Mouse (Mus musculus) MEL (cell line): ENCODE measurements around the gene Abhd10. TPM values are rescaled to one million over a fixed set of nuclear protein-coding genes. Genes with fewer than 3 reads are reported as not detected.

Source experiments
- DNase-seq: peaks from one replicate; pipeline ENCODE4 v3.0.0; 2011; ENCODE audit warnings: low read depth, low spot score
- H3K27ac ChIP-seq: 2 replicates; pipeline ENCODE4 v1.5.1; 2012; ENCODE audit warnings: low read depth, mild to moderate bottlenecking, control low read depth, low read length, moderate library complexity; ENCODE audit not compliant: control insufficient read depth
- H3K27me3 ChIP-seq, 2 experiments: fragments of 150-350 bp in 1 of 2; sonication (generic) in 1 of 2; 2 replicates each; pipeline ENCODE4 v1.6.1; 2012; ENCODE audit warnings: low read length in 2 of 2, mild to moderate bottlenecking in 2 of 2, improper control_type of control experiment in 1 of 2, moderate library complexity in 1 of 2; ENCODE audit not compliant: insufficient read depth in 2 of 2, control insufficient read depth in 1 of 2
- H3K36me3 ChIP-seq, 2 experiments: 2 replicates each; pipeline ENCODE4 v1.6.1; 2012 to 2014; ENCODE audit warnings: low read length in 2 of 2, improper control_type of control experiment in 1 of 2, inconsistent platforms in 1 of 2, mild to moderate bottlenecking in 1 of 2; ENCODE audit not compliant: insufficient read depth in 2 of 2, control insufficient read depth in 1 of 2
- H3K4me1 ChIP-seq, 2 experiments: fragments of 150-350 bp in 1 of 2; sonication (generic) in 1 of 2; 2 replicates each; pipeline ENCODE4 v1.6.1; 2012; ENCODE audit warnings: low read length in 2 of 2, improper control_type of control experiment in 1 of 2, mild to moderate bottlenecking in 1 of 2; ENCODE audit not compliant: insufficient read depth in 2 of 2, control insufficient read depth in 1 of 2
- H3K4me3 ChIP-seq, 2 experiments: fragments of 150-350 bp in 1 of 2; sonication (generic) in 1 of 2; 2 replicates each; pipeline ENCODE4 v1.5.1; 2012; ENCODE audit warnings: low read depth in 2 of 2, low read length in 2 of 2, mild to moderate bottlenecking in 2 of 2, moderate library complexity in 2 of 2, control low read depth in 1 of 2, improper control_type of control experiment in 1 of 2; ENCODE audit not compliant: control insufficient read depth in 1 of 2, insufficient read depth in 1 of 2
- H3K79me2 ChIP-seq: 2 replicates; pipeline ENCODE4 v1.6.1; 2012; ENCODE audit warnings: mild to moderate bottlenecking, low read length, moderate library complexity; ENCODE audit not compliant: control insufficient read depth, poor library complexity, insufficient read depth
- H3K9ac ChIP-seq: 2 replicates; pipeline ENCODE4 v1.6.1; 2012; ENCODE audit warnings: low read depth, mild to moderate bottlenecking, control low read depth, low read length, moderate library complexity; ENCODE audit not compliant: control insufficient read depth, poor library complexity, severe bottlenecking
- H3K9me3 ChIP-seq: fragments of 150-350 bp; sonication (generic); replicated peaks from 2 replicates; pipeline ENCODE4 v1.6.1; 2012; ENCODE audit warnings: mild to moderate bottlenecking, low read length, improper control_type of control experiment, moderate library complexity; ENCODE audit not compliant: insufficient read depth
- BHLHE40 ChIP-seq: IDR thresholded peaks from 2 replicates; pipeline ENCODE4 v1.6.1; 2012; ENCODE audit warnings: low read depth, mild to moderate bottlenecking, inconsistent platforms, low read length, improper control_type of control experiment, borderline replicate concordance
- CHD2 ChIP-seq: IDR thresholded peaks from 2 replicates; pipeline ENCODE4 v1.6.1; 2011; ENCODE audit warnings: low read length, improper control_type of control experiment
- E2F4 ChIP-seq: IDR thresholded peaks from 2 replicates; pipeline ENCODE4 v1.6.1; 2011; ENCODE audit warnings: low read depth, low read length, improper control_type of control experiment, borderline replicate concordance
- GABPA ChIP-seq: IDR thresholded peaks from 2 replicates; pipeline ENCODE4 v1.6.1; 2012; ENCODE audit warnings: low read depth, mild to moderate bottlenecking, inconsistent platforms, low read length, improper control_type of control experiment, moderate library complexity
- GATA1 ChIP-seq: IDR thresholded peaks from 2 replicates; pipeline ENCODE4 v1.6.1; 2011; ENCODE audit warnings: low read depth, low read length, improper control_type of control experiment
- HCFC1 ChIP-seq: IDR thresholded peaks from 2 replicates; pipeline ENCODE4 v1.6.1; 2012; ENCODE audit warnings: low read depth, mild to moderate bottlenecking, inconsistent platforms, low read length, improper control_type of control experiment, moderate library complexity
- JUND ChIP-seq: IDR thresholded peaks from 2 replicates; pipeline ENCODE4 v1.6.1; 2011; ENCODE audit warnings: low read depth, mild to moderate bottlenecking, improper control_type of control experiment, low read length
- KAT2A ChIP-seq: conservative IDR thresholded peaks from 2 replicates; pipeline ENCODE4 v1.6.1; 2012; ENCODE audit warnings: low read depth, low read length, improper control_type of control experiment, inconsistent platforms
- MAX ChIP-seq: IDR thresholded peaks from 2 replicates; pipeline ENCODE4 v1.6.1; 2011; ENCODE audit warnings: low read length, improper control_type of control experiment
- NRF1 ChIP-seq: IDR thresholded peaks from 2 replicates; pipeline ENCODE4 v1.6.1; 2014; ENCODE audit warnings: low read depth, mild to moderate bottlenecking, inconsistent platforms, low read length, improper control_type of control experiment, moderate library complexity; ENCODE audit not compliant: poor library complexity, insufficient read depth, severe bottlenecking
- POLR2A ChIP-seq, 2 experiments: IDR thresholded peaks; 2 replicates each; pipeline ENCODE4 v1.6.1; 2011 to 2012; ENCODE audit warnings: low read length in 2 of 2, mild to moderate bottlenecking in 2 of 2, control low read depth in 1 of 2, improper control_type of control experiment in 1 of 2, low read depth in 1 of 2, moderate library complexity in 1 of 2; ENCODE audit not compliant: control insufficient read depth in 1 of 2, insufficient read depth in 1 of 2, poor library complexity in 1 of 2
- POLR2AphosphoS2 ChIP-seq: IDR thresholded peaks from 2 replicates; pipeline ENCODE4 v1.6.1; 2011; ENCODE audit warnings: low read length, improper control_type of control experiment
- SIN3A ChIP-seq: IDR thresholded peaks from 2 replicates; pipeline ENCODE4 v1.6.1; 2012; ENCODE audit warnings: low read length, improper control_type of control experiment, inconsistent platforms
- TAL1 ChIP-seq: IDR thresholded peaks from 2 replicates; pipeline ENCODE4 v1.6.1; 2012; ENCODE audit warnings: mild to moderate bottlenecking, inconsistent platforms, low read length, moderate library complexity, mixed read lengths
- TBP ChIP-seq: IDR thresholded peaks from 2 replicates; pipeline ENCODE4 v1.8.0; 2011; ENCODE audit warnings: low read depth, low read length, improper control_type of control experiment
- TCF12 ChIP-seq: IDR thresholded peaks from 2 replicates; pipeline ENCODE4 v1.6.1; 2014; ENCODE audit warnings: low read depth, mild to moderate bottlenecking, inconsistent platforms, low read length, improper control_type of control experiment, moderate library complexity
- ZC3H11A ChIP-seq: IDR thresholded peaks from 2 replicates; pipeline ENCODE4 v1.6.1; 2012; ENCODE audit warnings: low read depth, mild to moderate bottlenecking, inconsistent platforms, low read length, improper control_type of control experiment
- ZMIZ1 ChIP-seq: IDR thresholded peaks from 2 replicates; pipeline ENCODE4 v1.6.1; 2012; ENCODE audit warnings: low read depth, mild to moderate bottlenecking, inconsistent platforms, low read length, improper control_type of control experiment, moderate library complexity
- polyA plus RNA-seq, 2 experiments: library from polyadenylated mRNA; stranded (reverse) in 1 of 2; unstranded in 1 of 2; fragments of >175 nt in 1 of 2; fragments of >200 nt in 1 of 2; gene quantifications; 2 replicates each; pipeline versions ENCODE4 v1.2.1 to v1.2.4; 2012; ENCODE audit warnings: low replicate concordance in 2 of 2, low read depth in 1 of 2; ENCODE audit not compliant: insufficient read length in 2 of 2, insufficient read depth in 1 of 2, missing spikeins in 1 of 2
- total RNA-seq: library from RNA; depleted of rRNA; stranded (reverse); fragments of 300-350 nt; gene quantifications from 2 replicates; pipeline ENCODE4 v1.2.3, GENCODE M21; 2012

The Abhd10 gene
- total and polyA plus RNA-seq, 3 experiments = 9.5 to 11.1 TPM; not detected in 1

DNA sequence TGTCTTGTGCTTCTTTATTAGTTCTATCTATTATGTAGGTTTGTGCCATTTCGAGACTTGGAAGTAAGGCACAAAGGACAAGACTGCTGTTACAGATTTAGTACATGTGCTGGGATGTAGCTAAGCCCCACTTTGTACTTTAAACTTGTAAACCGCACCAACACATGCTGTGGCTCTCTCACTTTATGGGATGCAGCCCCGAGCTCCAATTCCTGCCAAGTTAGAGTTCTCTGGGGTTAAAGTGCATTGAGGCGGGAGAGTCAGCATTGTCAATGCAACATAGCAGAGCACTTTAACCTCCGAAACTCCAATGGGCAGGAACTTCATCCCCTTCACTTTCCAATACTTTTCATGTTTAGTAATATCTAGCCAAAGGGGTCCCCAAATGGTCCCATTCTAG lies 13.6 kb downstream of the Abhd10 start:
- Histone ChIP-seq H3K4me1 (no peaks in the 10 kb centered on the region), H3K9me3 (no peaks in the 10 kb centered on the region), H3K9ac (no peak overlapping the region), H3K4me3 (no peak overlapping the region), H3K36me3 (no peaks in the 10 kb centered on the region; a peak in 1 of 4 replicates), H3K79me2 (no peaks in the 10 kb centered on the region), H3K27me3 (no peaks in the 10 kb centered on the region), H3K27ac (no peak overlapping the region)
- DNase-seq = no peak
- TF ChIP-seq HCFC1 (no peak), ZMIZ1 (no peak), POLR2A (IDR thresholded peaks at IDR 0.05; ENCODE audit: control insufficient read depth in 1 of 2, insufficient read depth in 1 of 2, low read depth in 1 of 2, low read length in 2 of 2, poor library complexity in 1 of 2) (no peak), POLR2AphosphoS2 (no peak), BHLHE40 (no peak), TCF12 (no peak), GATA1 (no peak), JUND (no peak), CHD2 (no peak), TAL1 (no peak), KAT2A (no peak), ZC3H11A (no peak), MAX (no peak), GABPA (no peak), NRF1 (no peak), SIN3A (no peak), TBP (no peak), E2F4 (no peak)

DNA sequence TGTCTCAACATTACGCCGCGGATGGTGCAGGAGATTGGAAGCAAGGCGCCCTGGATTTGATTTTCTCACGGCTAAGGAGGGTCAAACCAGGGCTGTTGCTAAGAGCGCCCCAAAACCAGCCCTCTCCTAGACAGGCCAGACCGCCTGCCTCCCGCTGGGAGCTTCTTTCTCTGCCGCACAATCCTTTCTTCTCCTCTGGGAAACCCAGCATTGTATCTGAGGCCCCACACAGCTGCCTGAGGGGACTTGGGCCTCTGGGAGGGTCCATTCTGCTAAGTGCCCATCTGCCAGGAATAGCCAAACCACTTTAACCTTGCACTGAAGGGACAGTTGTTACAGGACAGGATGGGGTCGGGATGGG lies 18.0 kb downstream of the Abhd10 start:
- TF ChIP-seq TCF12 = no peak
- H3K4me3 ChIP-seq = no peak overlapping the region

More for the DNA sequence above, 18.0 kb downstream of the Abhd10 start:
- no peaks in the 10 kb centered on the region for H3K27me3 ChIP-seq
- H3K9ac ChIP-seq = no peak overlapping the region
- H3K4me1 ChIP-seq = no peaks in the 10 kb centered on the region
- no peak for DNase-seq
- no peaks in the 10 kb centered on the region for H3K9me3 ChIP-seq
- no peaks in the 10 kb centered on the region for H3K36me3 ChIP-seq
- H3K27ac ChIP-seq = no peak overlapping the region
- no peaks in the 10 kb centered on the region for H3K79me2 ChIP-seq
